Mouse (Mus musculus) liver, embryonic 14.5 days (tissue): ENCODE measurements around the gene Dapk3.

ENCODE experiments used
- CTCF ChIP-seq: IDR thresholded peaks from 2 replicates; pipeline ENCODE4 v1.5.1; 2016; ENCODE audit warnings: antibody characterized with exemption, low read depth, control low read depth
- EP300 ChIP-seq: IDR thresholded peaks from 2 replicates; pipeline ENCODE4 v1.6.1; 2016; ENCODE audit warnings: antibody characterized with exemption, low read depth

DNA sequence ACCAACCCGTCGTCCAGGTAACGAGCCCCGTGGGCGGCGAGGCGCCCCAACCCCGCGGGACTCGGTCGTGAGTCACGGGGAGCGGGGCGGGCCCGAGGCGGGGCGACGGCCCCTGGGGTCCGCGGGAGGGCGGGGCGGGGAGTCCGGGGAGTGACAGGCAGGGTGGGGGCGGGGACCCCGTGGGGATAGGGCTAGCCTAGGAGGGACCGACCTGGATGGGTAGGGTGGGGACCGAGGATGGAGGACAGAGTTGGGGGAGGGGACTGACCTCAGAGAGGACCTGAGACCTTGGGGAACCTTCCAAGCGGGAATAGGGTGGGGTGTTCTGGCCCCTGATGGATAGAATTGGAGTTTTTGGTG, 50.4 kb downstream of the Dapk3 start:
- no peak for TF ChIP-seq CTCF
- TF ChIP-seq EP300 = no peak
